Mouse (Mus musculus) small intestine, adult 2 months (tissue): ENCODE measurements around the gene Phlpp1.

Experiments used
- CTCF ChIP-seq: fragments of 200-500 bp; IDR thresholded peaks from 2 replicates; pipeline ENCODE4 v1.5.1; 2012; ENCODE audit warnings: low read depth, mild to moderate bottlenecking, control low read depth, inconsistent platforms, low read length, moderate library complexity, mixed read lengths; ENCODE audit not compliant: insufficient replicate concordance, insufficient read length; ENCODE audit errors: extremely low read depth
- POLR2A ChIP-seq: fragments of 200-500 bp; IDR thresholded peaks from 2 replicates; pipeline ENCODE4 v1.6.1; 2012; ENCODE audit warnings: low read depth, mild to moderate bottlenecking, control low read depth, inconsistent platforms, low read length, moderate library complexity

- TF ChIP-seq CTCF (no peak), POLR2A (no peak)
Observed at GRCm38 (mm10) chr1:106194263-106194662, 22.7 kb downstream of the Phlpp1 start.
